Mouse (Mus musculus) cerebellum, adult 11-12 months (tissue): ENCODE results near the gene Lpcat3.
"Not testable (repeated sequence)": the region's sequence is repeated elsewhere in the genome, so short reads cannot be mapped to it uniquely, and the experiment has no call there.

ENCODE experiments used
- DNase-seq: peaks from one replicate; pipeline ENCODE4 v3.0.0; 2022

Gene Lpcat3

GRCm38 (mm10) chr6:124662477-124663423 is at the start of gene Lpcat3:
Gene Lpcat3, plus strand, starts transcription at chr6:124663027.
- peak; percentile 100 for DNase-seq

- DNase-seq: no peak
Measured at GRCm38 (mm10) chr6:124625612-124626011, 37.2 kb upstream of the Lpcat3 start.

GRCm38 (mm10) chr6:124626184-124626583 is 36.6 kb upstream of the Lpcat3 start:
- DNase-seq: not testable (repeated sequence)

- no peak for DNase-seq
Measured at GRCm38 (mm10) chr6:124630763-124631162, 32.1 kb upstream of the Lpcat3 start.

- not testable (repeated sequence) for DNase-seq
Measured at GRCm38 (mm10) chr6:124635985-124636384, 26.8 kb upstream of the Lpcat3 start, which contains the start of gene C1s2. Gene C1s2, minus strand, starts transcription at chr6:124636085.

GRCm38 (mm10) chr6:124636858-124637460 is 25.9 kb upstream of the Lpcat3 start:
- not testable (repeated sequence) for DNase-seq

- DNase-seq: no peak
Measured at GRCm38 (mm10) chr6:124640041-124640440, 22.8 kb upstream of the Lpcat3 start.

GRCm38 (mm10) chr6:124640997-124641396 is 21.8 kb upstream of the Lpcat3 start:
- peak; percentile 60 for DNase-seq

- DNase-seq: no peak
Measured at GRCm38 (mm10) chr6:124646394-124646793, 16.4 kb upstream of the Lpcat3 start.

GRCm38 (mm10) chr6:124655893-124656292 is 6.9 kb upstream of the Lpcat3 start:
- no peak for DNase-seq

GRCm38 (mm10) chr6:124658067-124658466 is 4.8 kb upstream of the Lpcat3 start:
- no peak for DNase-seq

GRCm38 (mm10) chr6:124661156-124661806 is 1.5 kb upstream of the Lpcat3 start:
- DNase-seq: no peak

- no peak for DNase-seq
Measured at GRCm38 (mm10) chr6:124661995-124662394, 832 bp upstream of the Lpcat3 start.

- no peak for DNase-seq
Measured at GRCm38 (mm10) chr6:124663424-124663795, 583 bp downstream of the Lpcat3 start.

- DNase-seq: no peak
Measured at GRCm38 (mm10) chr6:124664256-124664655, 1.4 kb downstream of the Lpcat3 start.

GRCm38 (mm10) chr6:124665011-124665410 is 2.2 kb downstream of the Lpcat3 start:
- no peak for DNase-seq

GRCm38 (mm10) chr6:124669234-124669859 is 6.5 kb downstream of the Lpcat3 start:
- peak; percentile 85 for DNase-seq

GRCm38 (mm10) chr6:124670281-124670900 is 7.6 kb downstream of the Lpcat3 start:
- no peak for DNase-seq

- DNase-seq: no peak
Measured at GRCm38 (mm10) chr6:124672100-124672499, 9.3 kb downstream of the Lpcat3 start.

GRCm38 (mm10) chr6:124673619-124674018 is 10.8 kb downstream of the Lpcat3 start:
- peak; percentile 77 for DNase-seq

- no peak for DNase-seq
Measured at GRCm38 (mm10) chr6:124674591-124674990, 11.8 kb downstream of the Lpcat3 start.

- DNase-seq: no peak
Measured at GRCm38 (mm10) chr6:124676171-124676570, 13.3 kb downstream of the Lpcat3 start.
